In the genomic region with DNA sequence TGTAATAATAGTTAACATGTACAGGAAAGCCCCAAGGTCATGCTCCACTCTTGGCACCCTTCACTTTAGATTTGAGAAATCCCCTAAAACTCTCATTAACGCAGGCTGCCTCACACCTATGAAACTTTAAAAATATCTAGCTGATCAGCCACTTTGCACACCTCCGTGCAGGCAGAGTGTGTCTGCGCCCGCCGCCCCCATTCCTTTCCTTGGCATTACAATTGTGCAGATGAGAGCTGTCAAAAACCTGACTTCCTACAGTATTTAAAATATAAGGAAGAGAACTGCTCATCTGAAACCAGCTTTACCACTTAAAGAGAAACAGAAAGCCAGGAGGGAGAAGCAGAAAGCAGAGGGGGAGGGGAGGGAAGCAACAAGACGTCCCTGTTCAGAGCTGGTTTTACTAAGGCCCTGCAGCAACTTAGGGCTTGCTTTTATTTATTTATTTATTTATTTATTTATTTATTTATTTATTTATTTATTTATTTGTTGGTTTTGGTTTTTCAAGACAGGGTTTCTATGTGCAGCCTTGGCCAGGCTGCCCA, we compare ENCODE assay signal across 14 mouse cellular contexts.
DNase-seq lines count a peak whose midpoint lies in the region; ATAC-seq and TF ChIP-seq lines count a peak whose summit lies in the region.
"Had no signal": no experiment of that assay in that cellular context is flagged by ENCODE, and none has a peak within 500 bp of the region (broad histone marks: within the 10 kb centered on the region; RNA-seq: fewer than 3 reads in every experiment).

No protein-coding gene starts in this region.

- H3K4me1 ChIP-seq in heart, embryonic 11.5 days (ENCODE audit: control insufficient read depth, insufficient read depth, low read length), result peaks cover 4% of the 10 kb centered on the region; the same call in 1 of the 2 replicates
- peaks cover 6% of the 10 kb centered on the region for H3K4me1 ChIP-seq in heart, embryonic 10.5 days
- no peaks in the 10 kb centered on the region for H3K4me1 ChIP-seq in lung, postnatal 0 days (ENCODE audit: insufficient read depth, low read depth, low read length)

- no peak for DNase-seq in heart, embryonic 10.5 days (ENCODE audit: low spot score)
- peak; percentile 8 for DNase-seq in lung, postnatal 0 days (ENCODE audit: low spot score)
- DNase-seq in lung, adult 18-20 months, result no peak
- peak; percentile 36 for DNase-seq in gonadal fat pad, adult 2 months (ENCODE audit: low read depth)
- DNase-seq in right cerebral cortex, postnatal 14 days, result peak; percentile 9
- DNase-seq in embryo, embryonic 11 days, result no peak
- DNase-seq in gastrocnemius, adult 18-20 months (ENCODE audit: low spot score), result no peak

- H3K4me2 ChIP-seq in heart, embryonic 11.5 days, result peak overlapping the region; percentile 27; the same call in 1 of the 2 replicates
- no peak overlapping the region for H3K4me2 ChIP-seq in lung, postnatal 0 days (replicated peaks; ENCODE audit: low read depth, low read length)

- no peaks in the 10 kb centered on the region for H3K9me3 ChIP-seq in heart, embryonic 11.5 days (replicated peaks; ENCODE audit: control insufficient read depth, low read length)
- H3K9me3 ChIP-seq in heart, embryonic 10.5 days, result no peaks in the 10 kb centered on the region
- H3K9me3 ChIP-seq in lung, postnatal 0 days (ENCODE audit: low read length), result no peaks in the 10 kb centered on the region
- H3K9me3 ChIP-seq: heart, embryonic 15.5 days had no signal

- H3K9ac ChIP-seq in heart, embryonic 11.5 days (ENCODE audit: low read depth, low read length), result no peak overlapping the region
- H3K9ac ChIP-seq in lung, postnatal 0 days (replicated peaks; ENCODE audit: low read depth), result no peak overlapping the region
- H3K9ac ChIP-seq: heart, embryonic 15.5 days; liver, embryonic 14.5 days had no signal

- no peaks in the 10 kb centered on the region for H3K27me3 ChIP-seq in heart, embryonic 11.5 days (ENCODE audit: control insufficient read depth, insufficient read depth, low read length)
- H3K27me3 ChIP-seq in heart, embryonic 10.5 days (ENCODE audit: insufficient read depth, poor library complexity, severe bottlenecking), result no peaks in the 10 kb centered on the region
- H3K27me3 ChIP-seq in lung, postnatal 0 days (replicated peaks; ENCODE audit: insufficient read depth, low read length), result no peaks in the 10 kb centered on the region
- H3K27me3 ChIP-seq: heart, embryonic 15.5 days had no signal

- H3K4me3 ChIP-seq in heart, embryonic 11.5 days (ENCODE audit: low read depth, low read length), result no peak overlapping the region
- H3K4me3 ChIP-seq in heart, embryonic 10.5 days, result no peak overlapping the region
- no peak overlapping the region for H3K4me3 ChIP-seq in lung, postnatal 0 days (ENCODE audit: low read depth, low read length)
- H3K4me3 ChIP-seq: heart, embryonic 15.5 days had no signal

- no peak for TF ChIP-seq EP300 in lung, postnatal 0 days (IDR thresholded peaks at IDR 0.05)

- no peaks in the 10 kb centered on the region for H3K36me3 ChIP-seq in heart, embryonic 11.5 days (ENCODE audit: control insufficient read depth, insufficient read depth, low read length)
- H3K36me3 ChIP-seq in heart, embryonic 10.5 days, result no peaks in the 10 kb centered on the region
- H3K36me3 ChIP-seq in lung, postnatal 0 days (ENCODE audit: insufficient read depth, low read length), result no peaks in the 10 kb centered on the region
- H3K36me3 ChIP-seq: heart, embryonic 15.5 days had no signal

- no peak for TF ChIP-seq CTCF in lung, postnatal 0 days (IDR thresholded peaks at IDR 0.05)

- no peak for ATAC-seq in heart, embryonic 11.5 days (replicated peaks; ENCODE audit: insufficient number of reproducible peaks, low FRiP score, low TSS enrichment)
- no peak for ATAC-seq in lung, postnatal 0 days
- ATAC-seq: activated CD4-positive, CD25-positive, alpha-beta regulatory T cell, adult 4 months; forebrain, embryonic 14.5 days; hindbrain, postnatal 0 days had no signal

- 77% methylated on average over 6 of the region's 6 CpGs for WGBS in heart, embryonic 11.5 days (ENCODE audit: insufficient replicate concordance)
- 81% methylated on average over 6 of the region's 6 CpGs for WGBS in heart, embryonic 10.5 days
- WGBS in lung, postnatal 0 days, result 71% methylated on average over 6 of the region's 6 CpGs

- no peak overlapping the region for H3K27ac ChIP-seq in heart, embryonic 11.5 days (ENCODE audit: low read depth, low read length)
- H3K27ac ChIP-seq in heart, embryonic 10.5 days, result no peak overlapping the region
- no peak overlapping the region for H3K27ac ChIP-seq in lung, postnatal 0 days (ENCODE audit: low read length)
- H3K27ac ChIP-seq: heart, embryonic 15.5 days; hindbrain, postnatal 0 days; liver, embryonic 14.5 days; macrophage had no signal

Comparison
In these comparisons a context has a peak if more than half of its experiments do, and no peak if none do; other contexts are left out.
1. DNase-seq: peak in lung, postnatal 0 days (single experiment), gonadal fat pad, adult 2 months (single experiment) and right cerebral cortex, postnatal 14 days (single experiment); none in heart, embryonic 10.5 days (single experiment), lung, adult 18-20 months (0 of 2), embryo, embryonic 11 days (single experiment) and gastrocnemius, adult 18-20 months (single experiment).